Mouse (Mus musculus) heart, adult 2 months (tissue): ENCODE data around the gene Snx32. TPM values are rescaled to one million over a fixed set of nuclear protein-coding genes. Genes with fewer than 3 reads are reported as not detected.

Experiments
- DNase-seq, 2 experiments: peaks; one replicate each; pipeline ENCODE4 v3.0.0; 2021
- H3K27ac ChIP-seq: fragments of 200-600 bp; 2 replicates; pipeline ENCODE4 v1.8.1; 2022
- H3K27me3 ChIP-seq: fragments of 200-500 bp; 2 replicates; pipeline ENCODE4 v1.6.1; 2012; ENCODE audit warnings: mild to moderate bottlenecking, low read length, inconsistent platforms, mixed read lengths; ENCODE audit not compliant: control insufficient read depth, insufficient read depth
- H3K36me3 ChIP-seq: fragments of 200-500 bp; 2 replicates; pipeline ENCODE4 v1.6.1; 2012; ENCODE audit warnings: low read length, inconsistent platforms; ENCODE audit not compliant: control insufficient read depth, insufficient read depth
- H3K4me1 ChIP-seq: fragments of 200-500 bp; 2 replicates; pipeline ENCODE4 v1.6.1; 2011; ENCODE audit warnings: low read length; ENCODE audit not compliant: control insufficient read depth, insufficient read depth
- H3K4me3 ChIP-seq: fragments of 200-600 bp; 2 replicates; pipeline ENCODE4 v1.8.1; 2022
- H3K79me2 ChIP-seq: fragments of 200-500 bp; replicated peaks from 2 replicates; pipeline ENCODE4 v1.6.1; 2012; ENCODE audit warnings: mild to moderate bottlenecking, inconsistent platforms, low read length, moderate library complexity, mixed read lengths; ENCODE audit not compliant: control insufficient read depth, insufficient read depth
- H3K9ac ChIP-seq: fragments of 200-500 bp; 2 replicates; pipeline ENCODE4 v1.6.1; 2012; ENCODE audit warnings: low read depth, mild to moderate bottlenecking, control low read depth, inconsistent platforms, low read length, mixed read lengths
- CTCF ChIP-seq: fragments of 200-600 bp; IDR thresholded peaks from 2 replicates; pipeline ENCODE4 v1.8.1; 2022; ENCODE audit warnings: antibody characterized with exemption, mild to moderate bottlenecking, moderate library complexity
- EP300 ChIP-seq: fragments of 200-500 bp; IDR thresholded peaks from 2 replicates; pipeline ENCODE4 v1.6.1; 2011; ENCODE audit warnings: low read depth, low read length, control low read depth; ENCODE audit not compliant: insufficient read depth
- POLR2A ChIP-seq: fragments of 200-500 bp; IDR thresholded peaks from 2 replicates; pipeline ENCODE4 v1.6.1; 2011; ENCODE audit warnings: mild to moderate bottlenecking, low read depth, low read length, control low read depth; ENCODE audit not compliant: insufficient read depth
- WGBS: fragments of 180-500 bp; shearing (Covaris S2); methylation state at CpG from one replicate; pipeline ENCODE4 v1.1.7; 2018; 5-methylcytosine and 5-hydroxymethylcytosine counted together
- intact Hi-C: fragments of 180-260 bp; cut with DNase I; formaldehyde crosslinking; loops from one replicate; pipeline ENCODE4 v1.15.1; 2025
- long read RNA-seq: library from polyadenylated mRNA; stranded (forward); transcript quantifications from one replicate; pipeline ENCODE4 v2.0.0, GENCODE M21; 2021
- polyA plus RNA-seq: library from polyadenylated mRNA; depleted of rRNA; stranded (reverse); fragments of >200 nt; gene quantifications from 2 replicates; pipeline ENCODE4 v1.2.3, GENCODE M21; 2012; rRNA removed
- total RNA-seq, 2 experiments: library from RNA; stranded (reverse); gene quantifications; 2 replicates each; pipeline ENCODE4 v1.2.3; 2021

Snx32 gene
- total RNA-seq (1 to 10 TPM; 3.9 to 5.2 TPM), polyA plus RNA-seq (11.4 and 13.0 TPM in 2 replicates)
- long read RNA-seq, partial matches to known transcripts = 1 of 6 reads
- long read RNA-seq, other reads (novel, unspliced or antisense) = 4 of 6 reads

GRCm38 (mm10) chr19:5510031-5511026 is at the start of gene Snx32:
TSS of gene Snx32 (minus strand) at chr19:5510538.
- DNase-seq = peak; percentile 95 to 98
- TF ChIP-seq EP300 (0 out of 2 replicates have a peak, but pooled peaks have one; percentile 14), CTCF (peak; percentile 53), POLR2A (peak; percentile 74)
- no peaks in the 10 kb centered on the region for H3K36me3 ChIP-seq
- intact Hi-C loops = loop anchor here (2.0 kb wide), 1 partner anchor 20 kb away; the partner anchor contains the start of gene Cfl1
- WGBS = 1% methylated on average over 46 of the region's 47 CpGs
- peak within 1 kb of the TSS; percentile 74 for H3K27ac ChIP-seq
- peak within 1 kb of the TSS; percentile 80 for H3K4me3 ChIP-seq
- H3K4me1 ChIP-seq = peaks cover 6% of the 10 kb centered on the region
- no peaks in the 10 kb centered on the region for H3K27me3 ChIP-seq
- H3K9ac ChIP-seq = peak within 1 kb of the TSS; percentile 63
- no peaks in the 10 kb centered on the region for H3K79me2 ChIP-seq

- no peaks in the 10 kb centered on the region for H3K79me2 ChIP-seq
- DNase-seq = no peak
- no peaks in the 10 kb centered on the region for H3K36me3 ChIP-seq
- H3K27me3 ChIP-seq = peaks cover 17% of the 10 kb centered on the region
- H3K9ac ChIP-seq = no peak overlapping the region; the same call in 1 of the 2 replicates
- WGBS = 2% methylated on average over 69 of the region's 69 CpGs
- peak overlapping the region; percentile 34 for H3K4me3 ChIP-seq
- TF ChIP-seq CTCF (no peak), EP300 (no peak), POLR2A (no peak)
- no peak overlapping the region for H3K27ac ChIP-seq
- intact Hi-C loops = no loop called here
- peaks cover 2% of the 10 kb centered on the region; the same call in 1 of the 2 replicates for H3K4me1 ChIP-seq
Observed at GRCm38 (mm10) chr19:5559631-5560456, 49.5 kb upstream of the Snx32 start.

GRCm38 (mm10) chr19:5559229-5559628 is 48.9 kb upstream of the Snx32 start:
- no peak overlapping the region for H3K27ac ChIP-seq
- no peaks in the 10 kb centered on the region for H3K36me3 ChIP-seq
- H3K4me1 ChIP-seq = peaks cover 2% of the 10 kb centered on the region; the same call in 1 of the 2 replicates
- TF ChIP-seq POLR2A (no peak), CTCF (no peak), EP300 (no peak)
- peaks cover 17% of the 10 kb centered on the region for H3K27me3 ChIP-seq
- WGBS = 36% methylated on average over 8 of the region's 8 CpGs
- intact Hi-C loops = no loop called here
- no peak for DNase-seq
- H3K9ac ChIP-seq = no peak overlapping the region
- no peaks in the 10 kb centered on the region for H3K79me2 ChIP-seq
- no peak overlapping the region for H3K4me3 ChIP-seq

- Histone ChIP-seq H3K9ac (no peak overlapping the region), H3K27me3 (peaks cover 17% of the 10 kb centered on the region), H3K36me3 (no peaks in the 10 kb centered on the region), H3K79me2 (no peaks in the 10 kb centered on the region), H3K27ac (no peak overlapping the region), H3K4me3 (no peak overlapping the region), H3K4me1 (peaks cover 2% of the 10 kb centered on the region; the same call in 1 of the 2 replicates)
- intact Hi-C loops = no loop called here
- WGBS = 74% methylated on average over 8 of the region's 8 CpGs
- DNase-seq = no peak
- no peak for TF ChIP-seq POLR2A
- TF ChIP-seq CTCF = no peak
- TF ChIP-seq EP300 = no peak
Observed at GRCm38 (mm10) chr19:5558770-5559169, 48.4 kb upstream of the Snx32 start.

- Histone ChIP-seq H3K9ac (no peak overlapping the region), H3K27ac (no peak overlapping the region), H3K27me3 (peaks cover 17% of the 10 kb centered on the region), H3K4me3 (no peak overlapping the region), H3K79me2 (no peaks in the 10 kb centered on the region), H3K4me1 (peaks cover 2% of the 10 kb centered on the region; the same call in 1 of the 2 replicates), H3K36me3 (no peaks in the 10 kb centered on the region)
- intact Hi-C loops = no loop called here
- 58% methylated on average over 7 of the region's 7 CpGs for WGBS
- DNase-seq = no peak
- no peak for TF ChIP-seq POLR2A
Observed at GRCm38 (mm10) chr19:5558169-5558568, 47.8 kb upstream of the Snx32 start.
